Mouse (Mus musculus) lung, embryonic 14.5 days (tissue): Measurements from ENCODE around the gene Hist1h4i. TPM values are rescaled to one million over a fixed set of nuclear protein-coding genes. Genes with fewer than 3 reads are reported as not detected.

Source experiments
- ATAC-seq: fragments of 200-750 bp; cut with Nextera tagmentation; 2 replicates; pipeline ENCODE4 v1.8.0; 2017; ENCODE audit warnings: mild to moderate bottlenecking, moderate TSS enrichment, moderate library complexity; ENCODE audit not compliant: insufficient read depth
- DNase-seq: peaks from one replicate; pipeline ENCODE4 v3.0.0-alpha.2; 2015
- H3K27ac ChIP-seq: fragments of 300-500 bp; sonication (generic); 2 replicates; pipeline ENCODE4 v1.5.1; 2014; ENCODE audit warnings: low read depth, mild to moderate bottlenecking, moderate library complexity
- H3K27me3 ChIP-seq: fragments of 300-500 bp; sonication (generic); 2 replicates; pipeline ENCODE4 v1.6.1; 2014; ENCODE audit warnings: low read length, control low read depth; ENCODE audit not compliant: insufficient read depth
- H3K36me3 ChIP-seq: fragments of 300-500 bp; sonication (generic); 2 replicates; pipeline ENCODE4 v1.6.1; 2014; ENCODE audit warnings: control low read depth; ENCODE audit not compliant: insufficient read depth
- H3K4me1 ChIP-seq: fragments of 300-500 bp; sonication (generic); 2 replicates; pipeline ENCODE4 v1.6.1; 2014; ENCODE audit warnings: antibody characterized with exemption, control low read depth; ENCODE audit not compliant: insufficient read depth
- H3K4me2 ChIP-seq: fragments of 300-500 bp; sonication (generic); 2 replicates; pipeline ENCODE4 v1.6.1; 2014; ENCODE audit warnings: mild to moderate bottlenecking
- H3K4me3 ChIP-seq: fragments of 300-500 bp; sonication (generic); 2 replicates; pipeline ENCODE4 v1.5.1; 2014; ENCODE audit warnings: low read depth, low read length
- H3K9ac ChIP-seq: fragments of 300-500 bp; sonication (generic); 2 replicates; pipeline ENCODE4 v1.6.1; 2014
- H3K9me3 ChIP-seq: fragments of 300-500 bp; sonication (generic); 2 replicates; pipeline ENCODE4 v1.6.1; 2016; ENCODE audit warnings: low read depth, low read length, control low read depth
- CTCF ChIP-seq: IDR thresholded peaks from 2 replicates; pipeline ENCODE4 v1.5.1; 2016; ENCODE audit warnings: antibody characterized with exemption, low read depth
- whole genome bisulfite sequencing: fragments of 180-500 bp; shearing (Covaris S2); extraction: QIAGEN DNeasy Blood & Tissue Kit; methylation state at CpG from one replicate; pipeline ENCODE4 v1.1.7; 2014; 5-methylcytosine and 5-hydroxymethylcytosine counted together
- polyA plus RNA-seq: library from polyadenylated mRNA; unstranded; fragments of >200 nt; fragmentation: Nextera tagmentation; extraction: Ambion mirVana; gene quantifications from 2 replicates; pipeline ENCODE4 v1.2.1, GENCODE M21; 2014

Gene Hist1h4i
- polyA plus RNA-seq, 1 experiment from 2014 or later: 26.4 TPM

GRCm38 (mm10) chr13:21997201-21997820 lies 43.9 kb downstream of the Hist1h4i start:
- no peaks in the 10 kb centered on the region; the same call in 1 of the 2 replicates for H3K4me1 ChIP-seq
- H3K9ac ChIP-seq: no peak overlapping the region
- no peaks in the 10 kb centered on the region for H3K9me3 ChIP-seq
- peak overlapping the region; percentile 79 for H3K4me2 ChIP-seq
- WGBS: 1% methylated on average over 21 of the region's 21 CpGs
- no peak for ATAC-seq
- no peak for TF ChIP-seq CTCF
- no peaks in the 10 kb centered on the region for H3K36me3 ChIP-seq
- peaks cover 63% of the 10 kb centered on the region for H3K27me3 ChIP-seq
- peak overlapping the region; percentile 45 for H3K4me3 ChIP-seq
- H3K27ac ChIP-seq: no peak overlapping the region
- DNase-seq: peak; percentile 13

- WGBS: under 1% methylated on average over 13 of the region's 13 CpGs
- Histone ChIP-seq H3K4me1 (no peaks in the 10 kb centered on the region; the same call in 1 of the 2 replicates), H3K36me3 (no peaks in the 10 kb centered on the region), H3K4me3 (peak overlapping the region; percentile 45), H3K4me2 (peak overlapping the region; percentile 79), H3K27ac (no peak overlapping the region), H3K27me3 (peaks cover 61% of the 10 kb centered on the region), H3K9me3 (no peaks in the 10 kb centered on the region), H3K9ac (no peak overlapping the region)
- DNase-seq: no peak
- ATAC-seq: no peak
- TF ChIP-seq CTCF: no peak
These were observed 44.3 kb downstream of the Hist1h4i start for GRCm38 (mm10) chr13:21996840-21997185.

GRCm38 (mm10) chr13:21996101-21996839 lies 44.9 kb downstream of the Hist1h4i start:
- Histone ChIP-seq H3K4me2 (peak overlapping the region; percentile 79), H3K4me3 (peak overlapping the region; percentile 45), H3K36me3 (no peaks in the 10 kb centered on the region), H3K27me3 (peaks cover 57% of the 10 kb centered on the region), H3K4me1 (no peaks in the 10 kb centered on the region; the same call in 1 of the 2 replicates), H3K27ac (no peak overlapping the region), H3K9me3 (no peaks in the 10 kb centered on the region), H3K9ac (no peak overlapping the region)
- ATAC-seq (peak; percentile 66; the same call in 1 of the 2 replicates), DNase-seq (peak; percentile 82)
- 2% methylated on average over 12 of the region's 12 CpGs for WGBS
- no peak for TF ChIP-seq CTCF

GRCm38 (mm10) chr13:21995331-21995914 lies 45.7 kb downstream of the Hist1h4i start:
- DNase-seq (peak; percentile 77), ATAC-seq (peak; percentile 78)
- Histone ChIP-seq H3K27ac (no peak overlapping the region), H3K9ac (0 out of 2 replicates have a peak overlapping the region, but pooled peaks have one; percentile 30), H3K4me2 (peak overlapping the region; percentile 79), H3K9me3 (no peaks in the 10 kb centered on the region), H3K27me3 (peaks cover 49% of the 10 kb centered on the region), H3K36me3 (no peaks in the 10 kb centered on the region), H3K4me3 (peak overlapping the region; percentile 45), H3K4me1 (no peaks in the 10 kb centered on the region; the same call in 1 of the 2 replicates)
- TF ChIP-seq CTCF: peak; percentile 33
- under 1% methylated on average over 21 of the region's 21 CpGs for WGBS

GRCm38 (mm10) chr13:21994896-21995295 lies 46.3 kb downstream of the Hist1h4i start:
- peaks cover 45% of the 10 kb centered on the region for H3K27me3 ChIP-seq
- WGBS: 3% methylated on average over 8 of the region's 8 CpGs
- peak; percentile 42 for DNase-seq
- peak overlapping the region; percentile 79 for H3K4me2 ChIP-seq
- H3K4me3 ChIP-seq: peak overlapping the region; percentile 45
- no peak for TF ChIP-seq CTCF
- no peaks in the 10 kb centered on the region; the same call in 1 of the 2 replicates for H3K4me1 ChIP-seq
- ATAC-seq: no peak
- H3K9ac ChIP-seq: 0 out of 2 replicates have a peak overlapping the region, but pooled peaks have one; percentile 30
- H3K27ac ChIP-seq: no peak overlapping the region
- H3K36me3 ChIP-seq: no peaks in the 10 kb centered on the region
- H3K9me3 ChIP-seq: no peaks in the 10 kb centered on the region

GRCm38 (mm10) chr13:21993957-21994738 lies 47.0 kb downstream of the Hist1h4i start:
- H3K4me3 ChIP-seq: peak overlapping the region; percentile 45; the same call in 1 of the 2 replicates
- H3K27ac ChIP-seq: no peak overlapping the region
- TF ChIP-seq CTCF: no peak
- DNase-seq (peak; percentile 80), ATAC-seq (no peak)
- no peaks in the 10 kb centered on the region for H3K36me3 ChIP-seq
- H3K4me2 ChIP-seq: peak overlapping the region; percentile 79
- no peak overlapping the region for H3K9ac ChIP-seq
- 3% methylated on average over 22 of the region's 22 CpGs for WGBS
- H3K27me3 ChIP-seq: peaks cover 39% of the 10 kb centered on the region
- no peaks in the 10 kb centered on the region; the same call in 1 of the 2 replicates for H3K4me1 ChIP-seq
- H3K9me3 ChIP-seq: no peaks in the 10 kb centered on the region
